30 mouse cellular contexts compared by ENCODE assay signal in the genomic region with DNA sequence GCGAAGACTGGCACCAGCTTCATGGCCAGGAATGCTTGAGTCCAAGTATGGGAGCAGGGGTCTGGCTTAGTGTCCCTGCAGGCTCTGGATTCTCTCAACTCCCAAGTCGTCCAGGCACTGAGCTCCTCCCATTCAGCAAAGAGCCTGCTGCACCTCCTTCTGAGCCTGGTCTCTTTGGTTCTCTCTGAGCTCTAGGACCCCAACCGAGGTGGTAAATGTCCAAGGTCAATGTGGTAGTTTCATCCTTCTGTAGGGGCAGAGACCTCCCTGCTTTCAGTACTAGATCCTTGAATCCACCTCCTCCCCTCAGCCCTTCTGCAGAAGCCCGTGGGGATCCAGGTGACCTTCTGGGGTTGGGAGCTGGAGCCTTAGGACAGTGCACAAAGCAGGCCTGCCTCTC. TPM values are rescaled to one million over a fixed set of nuclear protein-coding genes. Genes with fewer than 3 reads are reported as not detected.
A peak's percentile ranks its signal among the peaks of the same experiment; 100 is the strongest.
DNase-seq lines count a peak whose midpoint lies in the region; ATAC-seq and TF ChIP-seq lines count a peak whose summit lies in the region.
"Had no signal": no experiment of that assay in that cellular context is flagged by ENCODE, and none has a peak within 500 bp of the region (broad histone marks: within the 10 kb centered on the region; RNA-seq: fewer than 3 reads in every experiment).

No protein-coding gene starts in this region.

- DNase-seq in heart, embryonic 10.5 days (ENCODE audit: low spot score): no peak
- DNase-seq in heart, adult 8-10 months (ENCODE audit: low spot score): no peak
- DNase-seq in ZHBTc4 (ENCODE audit: low read depth, low spot score): peak; percentile 42
- no peak for DNase-seq in gastrocnemius, postnatal 36 days
- DNase-seq in forebrain, embryonic 11.5 days (ENCODE audit: low spot score): no peak
- DNase-seq in layer of hippocampus, postnatal 36 days: no peak
- DNase-seq: adrenal gland, postnatal 10 days; cerebellum, adult 18-20 months; cerebellum, postnatal 25 days; gastrocnemius, adult 2 months; heart, postnatal 10 days; kidney, adult 2 months; kidney, postnatal 25 days; lung, embryonic 14.5 days; thymus, postnatal 14 days had no signal

- H3K27ac ChIP-seq in heart, embryonic 10.5 days: 0 out of 2 replicates have a peak overlapping the region, but pooled peaks have one; percentile 29
- peak overlapping the region; percentile 45; the same call in 1 of the 2 replicates for H3K27ac ChIP-seq in limb, embryonic 12.5 days
- no peak overlapping the region for H3K27ac ChIP-seq in forebrain, embryonic 11.5 days (ENCODE audit: low read depth, low read length)
- H3K27ac ChIP-seq: embryonic facial prominence, embryonic 12.5 days; forebrain, embryonic 13.5 days; gastrocnemius, adult 2 months; hindbrain, embryonic 12.5 days; layer of hippocampus, adult 2 months; limb, embryonic 15.5 days; liver, embryonic 14.5 days; midbrain, embryonic 15.5 days; neural tube, embryonic 12.5 days had no signal

- H3K27me3 ChIP-seq in heart, embryonic 10.5 days (ENCODE audit: insufficient read depth, poor library complexity, severe bottlenecking): peaks cover 17% of the 10 kb centered on the region; the same call in 1 of the 2 replicates
- peaks cover 9% of the 10 kb centered on the region for H3K27me3 ChIP-seq in E14TG2a.4 (ENCODE audit: insufficient read depth, low read length)
- H3K27me3 ChIP-seq in limb, embryonic 12.5 days: no peaks in the 10 kb centered on the region
- no peaks in the 10 kb centered on the region for H3K27me3 ChIP-seq in forebrain, embryonic 11.5 days (ENCODE audit: control insufficient read depth, insufficient read depth, low read length)
- H3K27me3 ChIP-seq: embryonic facial prominence, embryonic 12.5 days; forebrain, embryonic 13.5 days; hindbrain, embryonic 12.5 days; limb, embryonic 15.5 days; midbrain, embryonic 15.5 days; neural tube, embryonic 12.5 days had no signal

- no peak overlapping the region for H3K9ac ChIP-seq in limb, embryonic 12.5 days (replicated peaks)
- no peak overlapping the region for H3K9ac ChIP-seq in forebrain, embryonic 11.5 days (ENCODE audit: low read length)
- H3K9ac ChIP-seq: embryonic facial prominence, embryonic 12.5 days; forebrain, embryonic 13.5 days; heart, embryonic 12.5 days; hindbrain, embryonic 12.5 days; limb, embryonic 15.5 days; liver, embryonic 14.5 days; lung, embryonic 14.5 days; midbrain, embryonic 15.5 days; neural tube, embryonic 12.5 days had no signal

- no peak overlapping the region for H3K4me2 ChIP-seq in limb, embryonic 12.5 days
- H3K4me2 ChIP-seq in forebrain, embryonic 11.5 days (ENCODE audit: low read depth, low read length, severe bottlenecking): no peak overlapping the region
- H3K4me2 ChIP-seq: embryonic facial prominence, embryonic 12.5 days; forebrain, embryonic 13.5 days; heart, embryonic 12.5 days; hindbrain, embryonic 12.5 days; limb, embryonic 15.5 days; lung, embryonic 14.5 days; midbrain, embryonic 15.5 days; neural tube, embryonic 12.5 days had no signal

- H3K4me1 ChIP-seq in heart, embryonic 10.5 days: peaks cover 8% of the 10 kb centered on the region; the same call in 1 of the 2 replicates
- H3K4me1 ChIP-seq in E14TG2a.4 (replicated peaks; ENCODE audit: low read depth, low read length): peaks cover 55% of the 10 kb centered on the region
- peaks cover 6% of the 10 kb centered on the region for H3K4me1 ChIP-seq in limb, embryonic 12.5 days (replicated peaks)
- no peaks in the 10 kb centered on the region for H3K4me1 ChIP-seq in forebrain, embryonic 11.5 days (replicated peaks; ENCODE audit: control insufficient read depth, insufficient read depth, low read length)
- H3K4me1 ChIP-seq: forebrain, embryonic 13.5 days; midbrain, embryonic 15.5 days; neural tube, embryonic 12.5 days had no signal

- intact Hi-C loops in gastrocnemius, postnatal 36 days (cut with DNase I): no loop called here

- no peak for TF ChIP-seq CTCF in E14TG2a.4 (conservative IDR thresholded peaks at IDR 0.05; ENCODE audit: low read length)

- no peaks in the 10 kb centered on the region for H3K9me3 ChIP-seq in heart, embryonic 10.5 days
- no peaks in the 10 kb centered on the region for H3K9me3 ChIP-seq in E14TG2a.4 (ENCODE audit: low read length)
- no peaks in the 10 kb centered on the region for H3K9me3 ChIP-seq in limb, embryonic 12.5 days
- no peaks in the 10 kb centered on the region for H3K9me3 ChIP-seq in forebrain, embryonic 11.5 days (ENCODE audit: control insufficient read depth, low read length)
- H3K9me3 ChIP-seq: embryonic facial prominence, embryonic 12.5 days; forebrain, embryonic 13.5 days; G1E; heart, embryonic 12.5 days; hindbrain, embryonic 12.5 days; limb, embryonic 15.5 days; megakaryocyte, embryonic 14.5 days; midbrain, embryonic 15.5 days; neural tube, embryonic 12.5 days had no signal

- H3K4me3 ChIP-seq in heart, embryonic 10.5 days: no peak overlapping the region
- H3K4me3 ChIP-seq in E14TG2a.4 (replicated peaks; ENCODE audit: low read length): peak overlapping the region; percentile 37; the same call in 1 of the 2 replicates
- no peak overlapping the region for H3K4me3 ChIP-seq in limb, embryonic 12.5 days (replicated peaks)
- H3K4me3 ChIP-seq in forebrain, embryonic 11.5 days (ENCODE audit: low read depth, low read length): no peak overlapping the region
- H3K4me3 ChIP-seq: embryonic facial prominence, embryonic 12.5 days; erythroblast, embryonic 14.5 days; forebrain, embryonic 13.5 days; gastrocnemius, adult 2 months; heart, embryonic 12.5 days; hindbrain, embryonic 12.5 days; layer of hippocampus, adult 2 months; limb, embryonic 15.5 days; megakaryocyte, embryonic 14.5 days; midbrain, embryonic 15.5 days; neural tube, embryonic 12.5 days had no signal

- 42% methylated on average over 4 of the region's 4 CpGs for WGBS in heart, embryonic 10.5 days
- WGBS in limb, embryonic 12.5 days: 33% methylated on average over 4 of the region's 4 CpGs
- WGBS in forebrain, embryonic 11.5 days: 55% methylated on average over 4 of the region's 4 CpGs

- ATAC-seq in limb, embryonic 12.5 days (ENCODE audit: insufficient number of reproducible peaks, insufficient read depth, low FRiP score, low TSS enrichment, low read depth): no peak
- no peak for ATAC-seq in forebrain, embryonic 11.5 days (replicated peaks; ENCODE audit: low FRiP score)
- ATAC-seq: CD4-positive, CD25-positive, alpha-beta regulatory T cell, adult 4 months; forebrain, embryonic 13.5 days; midbrain, embryonic 15.5 days had no signal

- no peaks in the 10 kb centered on the region for H3K36me3 ChIP-seq in heart, embryonic 10.5 days
- no peaks in the 10 kb centered on the region for H3K36me3 ChIP-seq in E14TG2a.4 (ENCODE audit: insufficient read depth, low read length)
- H3K36me3 ChIP-seq in limb, embryonic 12.5 days: no peaks in the 10 kb centered on the region
- no peaks in the 10 kb centered on the region for H3K36me3 ChIP-seq in forebrain, embryonic 11.5 days (ENCODE audit: control insufficient read depth, insufficient read depth, low read length)
- H3K36me3 ChIP-seq: embryonic facial prominence, embryonic 12.5 days; G1E; heart, embryonic 12.5 days; hindbrain, embryonic 12.5 days; limb, embryonic 15.5 days; midbrain, embryonic 15.5 days; neural tube, embryonic 12.5 days had no signal

RNA-seq across cellular contexts. Expression of a gene that starts 31.3 kb away (rescaled TPM):
- polyA plus RNA-seq in heart, embryonic 10.5 days (2016; fragmentation: Nextera tagmentation; extraction: Ambion mirVana): 116 and 127 TPM in 2 replicates
- 10 to 100 TPM; 80.7 to 88.9 (median 87.8) TPM for total RNA-seq in heart, adult 8-10 months (2022)
- polyA plus RNA-seq in limb, embryonic 12.5 days (2016; fragmentation: Nextera tagmentation; extraction: Ambion mirVana): 98.3 and 101 TPM in 2 replicates
- total RNA-seq in gastrocnemius, postnatal 36 days (2021): 100 to 1,000 TPM; 197 to 239 TPM
- polyA plus RNA-seq in forebrain, embryonic 11.5 days (2014; fragmentation: Nextera tagmentation; extraction: Ambion mirVana): 91.7 and 99.4 TPM in 2 replicates
- total RNA-seq in layer of hippocampus, postnatal 36 days (2021): 10 to 100 TPM; 57.7 to 59.0 TPM
